Mouse (Mus musculus): ENCODE results near the gene Dnm3.

The Dnm3 gene

GRCm38 (mm10) chr1:162323142-162323541 lies 154.7 kb downstream of the Dnm3 start:
- DNase-seq: no peak

- DNase-seq: no peak
These were observed 164.2 kb downstream of the Dnm3 start for GRCm38 (mm10) chr1:162313451-162314276.

DNA sequence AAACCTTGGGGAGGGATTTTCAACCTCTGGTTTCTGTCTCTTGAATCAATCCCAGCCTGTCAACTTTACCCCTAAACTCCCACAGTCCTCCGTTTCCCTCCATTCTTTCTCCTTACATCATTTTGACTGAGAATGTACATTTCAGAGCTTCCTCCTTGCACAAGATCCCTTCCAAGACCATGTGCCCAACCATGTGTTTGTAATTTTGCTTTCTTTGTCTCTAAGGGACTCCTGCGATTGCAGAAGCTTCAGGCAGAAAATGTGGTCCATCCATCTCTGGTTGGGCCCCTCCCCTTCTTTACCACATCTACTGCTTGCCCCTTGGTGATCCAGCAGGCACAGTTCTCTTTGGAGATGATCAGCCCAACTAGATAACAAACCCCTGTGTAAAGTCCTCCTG lies 165.2 kb downstream of the Dnm3 start:
- DNase-seq: no peak

DNA sequence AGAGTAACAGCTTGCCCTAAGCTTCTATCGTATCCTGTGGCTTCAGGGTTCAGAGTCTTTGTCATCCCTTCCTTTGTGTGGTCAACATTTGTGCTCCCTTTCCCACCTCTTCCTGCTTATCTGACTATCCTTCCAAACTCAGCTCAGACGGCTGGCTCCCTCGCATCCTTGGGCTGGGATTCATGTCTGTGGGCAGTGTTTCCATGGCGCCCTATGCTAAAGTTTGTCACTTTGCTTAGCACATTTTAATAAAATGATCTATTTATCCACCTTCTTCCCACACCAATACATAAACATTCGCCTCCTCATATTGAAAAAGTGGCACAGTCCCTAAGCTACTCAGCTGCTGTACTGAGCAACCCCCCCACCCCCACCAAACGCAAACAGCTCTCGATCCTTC lies 165.7 kb downstream of the Dnm3 start:
- DNase-seq: no peak

DNA sequence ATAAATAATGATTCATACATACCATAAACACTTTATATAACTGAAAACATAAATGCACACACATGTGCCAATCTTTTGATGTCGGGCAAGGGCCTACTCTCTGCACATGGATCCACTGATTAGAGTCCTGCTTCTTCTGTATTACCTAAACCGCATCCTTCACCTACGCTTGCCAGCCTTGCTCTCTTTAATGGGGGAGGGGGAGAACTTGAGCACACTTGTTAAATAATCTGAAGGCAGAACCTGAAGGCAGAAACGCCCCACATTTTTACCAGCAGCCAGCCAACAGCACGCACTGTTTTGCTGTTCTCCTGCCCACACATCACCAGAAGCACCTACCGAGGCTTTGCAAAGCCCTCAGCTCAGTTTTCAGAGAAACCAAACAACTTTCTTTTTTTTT lies 172.6 kb downstream of the Dnm3 start:
- DNase-seq: no peak

GRCm38 (mm10) chr1:162302480-162302879 lies 175.4 kb downstream of the Dnm3 start:
- DNase-seq: no peak

GRCm38 (mm10) chr1:162299558-162300319 lies 178.1 kb downstream of the Dnm3 start:
- DNase-seq: no peak

GRCm38 (mm10) chr1:162298527-162298926 lies 179.3 kb downstream of the Dnm3 start:
- DNase-seq: no peak

GRCm38 (mm10) chr1:162295443-162295842 lies 182.4 kb downstream of the Dnm3 start:
- no peak for DNase-seq

DNA sequence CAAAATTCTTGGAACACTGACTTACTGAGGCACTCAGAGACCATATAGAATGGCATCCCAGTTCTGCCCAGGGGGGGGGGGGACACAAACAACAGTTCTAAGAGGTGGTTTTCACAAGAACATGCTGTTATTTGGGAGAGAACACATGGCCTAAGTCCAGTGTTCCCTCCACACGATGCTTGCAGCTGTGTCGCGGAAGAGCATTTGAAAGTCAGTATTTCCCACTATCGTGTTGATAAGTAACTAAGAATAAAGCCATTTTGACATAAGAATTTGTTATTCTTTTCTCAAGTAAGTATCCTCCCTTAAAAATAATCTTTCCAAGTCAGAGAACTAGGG lies 183.3 kb downstream of the Dnm3 start:
- no peak for DNase-seq

GRCm38 (mm10) chr1:162293732-162294571 lies 183.9 kb downstream of the Dnm3 start:
- DNase-seq: no peak

- DNase-seq: no peak
These were observed 190.9 kb downstream of the Dnm3 start for GRCm38 (mm10) chr1:162286910-162287309.

DNA sequence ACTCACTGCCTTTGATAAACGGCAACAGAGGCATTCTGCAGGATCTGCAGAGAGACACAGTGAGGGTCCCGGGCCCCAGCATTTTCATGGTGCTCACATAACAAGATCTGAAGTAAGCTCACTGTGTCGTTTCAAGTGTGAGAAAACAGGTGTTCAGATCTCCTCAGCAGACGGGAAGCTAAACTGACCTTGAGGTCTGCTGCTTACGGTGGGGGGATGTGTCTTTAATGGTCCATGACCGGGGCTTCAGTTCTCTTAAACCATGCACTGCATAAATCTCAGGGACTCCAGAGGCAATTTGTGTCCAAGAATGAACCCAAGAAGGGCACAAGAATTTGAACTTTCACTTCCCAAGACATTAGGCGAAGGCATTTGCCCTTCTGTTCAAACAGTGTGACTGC lies 195.9 kb downstream of the Dnm3 start:
- no peak for DNase-seq

- DNase-seq: no peak
These were observed 197.8 kb downstream of the Dnm3 start for GRCm38 (mm10) chr1:162280052-162280451.

GRCm38 (mm10) chr1:162276011-162276410 lies 201.8 kb downstream of the Dnm3 start:
- no peak for DNase-seq

DNA sequence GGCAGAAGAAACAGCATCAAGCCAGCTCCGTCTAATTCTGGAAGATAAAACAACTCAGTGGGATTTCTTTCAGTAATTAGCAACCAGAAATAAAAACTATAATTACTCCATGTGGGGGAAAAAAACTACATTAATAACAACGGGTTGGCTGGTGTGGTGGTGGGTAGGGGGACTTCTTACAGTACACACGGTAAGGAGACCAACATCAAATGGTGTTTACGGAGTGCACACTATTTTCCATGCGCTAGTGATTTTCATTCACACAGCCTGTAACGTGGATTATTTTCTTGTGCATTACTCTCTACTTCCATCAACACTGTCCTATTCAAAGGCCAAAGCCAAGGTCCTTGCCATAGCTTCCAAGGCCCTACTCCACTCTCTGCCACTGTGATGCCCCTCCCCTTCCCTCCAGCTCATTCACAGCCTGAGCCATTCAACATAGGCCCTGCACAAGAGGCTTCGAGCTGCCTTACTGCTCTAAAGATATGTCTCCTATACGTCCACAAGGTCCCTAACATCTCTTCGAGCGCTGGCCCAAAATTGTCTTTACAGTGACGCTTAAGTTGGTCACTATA lies 203.1 kb downstream of the Dnm3 start:
- DNase-seq: no peak

DNA sequence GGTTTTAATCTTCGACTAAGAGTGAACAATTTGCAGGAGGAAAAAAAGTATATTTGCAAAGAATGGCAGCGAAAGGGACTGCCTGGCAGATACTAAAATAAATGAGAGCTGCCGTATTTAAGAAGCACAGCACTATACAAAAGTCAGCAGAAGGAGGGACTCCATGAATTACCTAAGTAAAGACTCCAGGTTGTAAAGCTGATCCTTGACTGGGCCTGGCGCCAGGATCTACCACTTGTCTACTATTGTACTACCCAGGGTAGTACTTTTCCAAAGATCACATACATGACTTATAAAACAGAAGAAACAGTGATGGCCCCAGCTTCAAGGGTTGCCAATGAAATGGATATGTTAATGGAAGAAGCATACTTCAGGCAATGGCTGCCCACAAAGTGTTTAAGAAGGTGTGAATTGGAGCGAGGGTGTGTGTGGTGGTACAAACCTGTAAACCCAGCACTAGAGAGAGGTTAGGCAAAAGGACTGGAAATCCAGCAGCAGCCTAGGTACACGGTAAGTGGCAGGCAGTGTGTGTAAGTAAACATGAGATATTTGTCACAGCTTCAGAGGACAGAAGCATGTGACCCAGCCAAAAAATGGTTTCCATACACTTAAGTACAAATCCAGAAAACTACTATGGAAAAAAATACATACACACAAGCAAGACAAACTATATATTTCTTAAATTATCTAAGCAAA lies 220.8 kb downstream of the Dnm3 start:
- DNase-seq: no peak

GRCm38 (mm10) chr1:162254944-162255343 lies 222.9 kb downstream of the Dnm3 start:
- DNase-seq: no peak

GRCm38 (mm10) chr1:162253971-162254641 lies 223.7 kb downstream of the Dnm3 start:
- no peak for DNase-seq

DNA sequence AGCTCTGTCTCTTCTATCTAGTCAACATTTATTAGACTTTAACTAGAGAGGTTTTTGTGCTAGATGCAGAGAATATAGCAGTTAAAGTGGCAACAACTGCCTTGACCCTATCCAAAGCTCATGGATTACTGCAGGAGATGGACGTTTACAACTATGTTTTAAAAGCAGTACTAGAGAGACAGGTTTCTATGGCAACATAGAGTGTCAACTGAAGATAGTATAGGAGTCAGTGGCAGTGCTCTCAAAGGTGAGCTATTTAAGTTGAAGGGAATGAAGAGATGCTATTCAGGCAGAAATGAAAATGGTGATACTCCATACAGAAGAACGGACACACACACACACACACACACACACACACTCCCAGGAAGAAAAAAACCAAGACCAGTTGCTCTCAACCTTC lies 225.0 kb downstream of the Dnm3 start:
- no peak for DNase-seq

GRCm38 (mm10) chr1:162247216-162247615 lies 230.6 kb downstream of the Dnm3 start:
- DNase-seq: no peak

GRCm38 (mm10) chr1:162243651-162243990 lies 234.2 kb downstream of the Dnm3 start:
- no peak for DNase-seq
